Mouse (Mus musculus): ENCODE results near the gene Tab2. TPM values are rescaled to one million over a fixed set of nuclear protein-coding genes. Genes with fewer than 3 reads are reported as not detected.

The Tab2 gene
- polyA plus RNA-seq, 1 experiment = 31.8 TPM

GRCm38 (mm10) chr10:7863411-7863810, 92.6 kb downstream of the Tab2 start:
- WGBS = 97% methylated on average over 6 of the region's 6 CpGs
- Histone ChIP-seq H3K27me3 (ENCODE audit: control insufficient read depth, insufficient read depth, low read length) (no peaks in the 10 kb centered on the region), H3K27ac (ENCODE audit: insufficient read depth, low read length) (no peak overlapping the region), H3K4me3 (ENCODE audit: extremely low read depth, insufficient read depth, insufficient read length) (no peak overlapping the region), H3K36me3 (ENCODE audit: control insufficient read depth, insufficient read depth, low read length) (peaks cover 49% of the 10 kb centered on the region), H3K4me1 (ENCODE audit: control insufficient read depth, insufficient read depth, insufficient read length) (no peaks in the 10 kb centered on the region)
- no peak for TF ChIP-seq CTCF (IDR thresholded peaks at IDR 0.05; ENCODE audit: extremely low read depth, insufficient read depth, insufficient read length, insufficient replicate concordance)
- TF ChIP-seq POLR2A (IDR thresholded peaks at IDR 0.05; ENCODE audit: low read depth, low read length) = no peak
- no peak for DNase-seq (ENCODE audit: low read depth in 1 of 2, low spot score in 2 of 2)

- DNase-seq (ENCODE audit: low read depth in 1 of 2, low spot score in 2 of 2) = no peak
- H3K27ac ChIP-seq (ENCODE audit: insufficient read depth, low read length) = no peak overlapping the region
- H3K36me3 ChIP-seq (ENCODE audit: control insufficient read depth, insufficient read depth, low read length) = peaks cover 39% of the 10 kb centered on the region
- no peak overlapping the region for H3K4me3 ChIP-seq (ENCODE audit: extremely low read depth, insufficient read depth, insufficient read length)
- TF ChIP-seq POLR2A (IDR thresholded peaks at IDR 0.05; ENCODE audit: low read depth, low read length) = no peak
- TF ChIP-seq CTCF (IDR thresholded peaks at IDR 0.05; ENCODE audit: extremely low read depth, insufficient read depth, insufficient read length, insufficient replicate concordance) = no peak
- WGBS = 93% methylated on average over 25 of the region's 25 CpGs
- no peaks in the 10 kb centered on the region for H3K4me1 ChIP-seq (ENCODE audit: control insufficient read depth, insufficient read depth, insufficient read length)
- H3K27me3 ChIP-seq (ENCODE audit: control insufficient read depth, insufficient read depth, low read length) = no peaks in the 10 kb centered on the region
Measured at GRCm38 (mm10) chr10:7861937-7862657, 93.9 kb downstream of the Tab2 start.

- no peak overlapping the region for H3K4me3 ChIP-seq (ENCODE audit: extremely low read depth, insufficient read depth, insufficient read length)
- H3K27me3 ChIP-seq (ENCODE audit: control insufficient read depth, insufficient read depth, low read length) = no peaks in the 10 kb centered on the region
- no peak overlapping the region for H3K27ac ChIP-seq (ENCODE audit: insufficient read depth, low read length)
- 97% methylated on average over 14 of the region's 14 CpGs for WGBS
- no peak for TF ChIP-seq POLR2A (IDR thresholded peaks at IDR 0.05; ENCODE audit: low read depth, low read length)
- no peak for TF ChIP-seq CTCF (IDR thresholded peaks at IDR 0.05; ENCODE audit: extremely low read depth, insufficient read depth, insufficient read length, insufficient replicate concordance)
- H3K36me3 ChIP-seq (ENCODE audit: control insufficient read depth, insufficient read depth, low read length) = peaks cover 38% of the 10 kb centered on the region
- H3K4me1 ChIP-seq (ENCODE audit: control insufficient read depth, insufficient read depth, insufficient read length) = no peaks in the 10 kb centered on the region
- no peak for DNase-seq (ENCODE audit: low read depth in 1 of 2, low spot score in 2 of 2)
Measured at GRCm38 (mm10) chr10:7861259-7861936, 94.6 kb downstream of the Tab2 start.

GRCm38 (mm10) chr10:7860494-7860893, 95.5 kb downstream of the Tab2 start:
- no peak for TF ChIP-seq POLR2A (IDR thresholded peaks at IDR 0.05; ENCODE audit: low read depth, low read length)
- no peak for TF ChIP-seq CTCF (IDR thresholded peaks at IDR 0.05; ENCODE audit: extremely low read depth, insufficient read depth, insufficient read length, insufficient replicate concordance)
- no peaks in the 10 kb centered on the region for H3K4me1 ChIP-seq (ENCODE audit: control insufficient read depth, insufficient read depth, insufficient read length)
- no peak for DNase-seq (ENCODE audit: low read depth in 1 of 2, low spot score in 2 of 2)
- WGBS = 88% methylated on average over 7 of the region's 7 CpGs
- H3K36me3 ChIP-seq (ENCODE audit: control insufficient read depth, insufficient read depth, low read length) = peaks cover 37% of the 10 kb centered on the region
- no peak overlapping the region for H3K27ac ChIP-seq (ENCODE audit: insufficient read depth, low read length)
- H3K4me3 ChIP-seq (ENCODE audit: extremely low read depth, insufficient read depth, insufficient read length) = no peak overlapping the region
- H3K27me3 ChIP-seq (ENCODE audit: control insufficient read depth, insufficient read depth, low read length) = no peaks in the 10 kb centered on the region

Other genes starting within 250 kb of the Tab2 start
- gene Katna1, start 230.2 kb downstream of the Tab2 start, polyA plus RNA-seq (2012; rRNA removed) = 2.4 and 2.8 TPM in 2 replicates
- 9.2 and 13.9 TPM in 2 replicates for gene Ginm1, start 163.4 kb downstream of the Tab2 start, polyA plus RNA-seq (2012; rRNA removed)
- gene Ppil4, start 163.3 kb downstream of the Tab2 start, polyA plus RNA-seq (2012; rRNA removed) = 5.5 and 6.2 TPM in 2 replicates
- 18.3 and 24.6 TPM in 2 replicates for gene Zc3h12d, start 123.8 kb downstream of the Tab2 start, polyA plus RNA-seq (2012; rRNA removed)